Mouse (Mus musculus): ENCODE data around the gene Slc27a2. TPM values are rescaled to one million over a fixed set of nuclear protein-coding genes. Genes with fewer than 3 reads are reported as not detected.

Gene Slc27a2
- 10.4 and 10.8 TPM in 2 replicates for polyA plus RNA-seq (2014; fragmentation: Nextera tagmentation; extraction: Ambion mirVana)

DNA sequence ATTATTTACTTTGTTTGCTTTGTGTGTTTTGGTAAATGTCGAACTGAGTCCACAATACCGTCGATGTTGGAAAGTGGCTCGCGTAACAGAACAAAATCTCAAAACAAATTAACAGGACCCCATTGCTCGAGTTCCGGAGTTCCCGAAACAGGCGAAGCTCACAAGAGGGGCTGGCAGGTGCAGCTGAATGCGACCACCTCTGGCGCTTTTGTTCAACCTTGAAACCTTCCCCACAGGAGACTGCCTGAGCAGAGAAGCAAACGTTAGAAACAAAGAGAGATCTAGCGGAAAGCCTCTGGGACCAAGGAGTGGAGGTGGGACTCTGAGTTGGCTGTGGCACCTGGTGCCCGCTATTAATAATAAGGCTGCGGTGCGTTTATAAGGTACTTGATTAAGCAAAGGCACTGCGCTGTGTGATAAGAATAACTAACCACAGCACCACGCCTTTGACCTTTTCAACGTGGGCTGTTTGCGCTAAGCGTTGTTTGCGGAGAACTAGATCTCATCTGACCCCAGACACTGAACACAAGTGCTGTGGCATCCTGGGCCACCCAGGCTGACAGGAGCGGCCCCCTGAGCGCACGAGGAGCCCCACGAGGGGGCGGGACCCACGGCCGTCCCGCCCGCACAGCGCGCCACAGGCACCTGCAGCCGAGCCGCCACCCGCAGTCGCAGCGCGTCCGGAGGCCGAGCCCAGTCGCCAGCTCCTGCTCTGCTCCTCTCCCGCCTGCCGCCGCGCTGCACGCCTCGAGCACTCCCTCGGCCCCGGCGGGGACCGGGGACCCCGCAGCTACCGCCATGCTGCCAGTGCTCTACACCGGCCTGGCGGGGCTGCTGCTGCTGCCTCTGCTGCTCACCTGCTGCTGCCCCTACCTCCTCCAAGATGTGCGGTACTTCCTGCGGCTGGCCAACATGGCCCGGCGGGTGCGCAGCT, at the start of gene Slc27a2:
Gene Slc27a2, plus strand, starts transcription at position 51 of the 934 bp plus-strand sequence.
- H3K27me3 ChIP-seq (replicated peaks; ENCODE audit: control insufficient read depth, insufficient read depth, low read length) = peaks cover 50% of the 10 kb centered on the region
- H3K4me2 ChIP-seq (ENCODE audit: low read depth, low read length) = peak within 1 kb of the TSS; percentile 95
- DNase-seq (ENCODE audit: low spot score) = peak; percentile 45
- no peaks in the 10 kb centered on the region for H3K36me3 ChIP-seq (ENCODE audit: control insufficient read depth, insufficient read depth, low read length)
- peak; percentile 76 for ATAC-seq (ENCODE audit: low read depth)
- WGBS = 1% methylated on average over 38 of the region's 61 CpGs
- H3K27ac ChIP-seq (replicated peaks; ENCODE audit: low read depth, low read length) = no peak within 1 kb of the TSS
- peak within 1 kb of the TSS; percentile 64 for H3K9ac ChIP-seq (ENCODE audit: low read depth, low read length)
- peak within 1 kb of the TSS; percentile 55 for H3K4me3 ChIP-seq (ENCODE audit: low read depth, low read length)
- H3K9me3 ChIP-seq (ENCODE audit: control insufficient read depth, low read length) = no peaks in the 10 kb centered on the region
- peaks cover 8% of the 10 kb centered on the region for H3K4me1 ChIP-seq (ENCODE audit: control insufficient read depth, insufficient read depth, low read length)

DNA sequence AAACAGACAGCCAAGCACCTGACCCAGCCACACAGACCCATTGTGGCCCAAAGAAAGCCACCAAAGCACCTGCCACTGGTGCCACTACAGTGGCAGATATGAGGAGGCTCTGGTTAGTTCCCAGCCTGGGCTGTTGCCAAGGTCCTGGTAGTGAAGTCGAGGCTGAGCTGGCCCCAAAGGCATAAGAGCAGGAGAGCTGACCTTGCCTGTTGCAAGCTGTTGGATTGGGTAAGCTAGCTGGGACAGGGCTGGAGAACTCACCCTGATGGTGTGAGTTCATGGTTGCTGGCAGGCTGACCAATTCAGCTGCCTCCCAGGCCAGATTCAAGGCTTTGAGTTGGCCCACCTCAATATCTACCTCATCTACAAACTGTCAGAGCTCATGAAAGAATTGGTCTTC, 47.1 kb upstream of the Slc27a2 start:
- Histone ChIP-seq H3K9me3 (ENCODE audit: control insufficient read depth, low read length) (no peaks in the 10 kb centered on the region), H3K4me1 (ENCODE audit: control insufficient read depth, insufficient read depth, low read length) (no peaks in the 10 kb centered on the region), H3K27ac (replicated peaks; ENCODE audit: low read depth, low read length) (no peak overlapping the region), H3K9ac (ENCODE audit: low read depth, low read length) (no peak overlapping the region), H3K4me3 (ENCODE audit: low read depth, low read length) (no peak overlapping the region), H3K27me3 (replicated peaks; ENCODE audit: control insufficient read depth, insufficient read depth, low read length) (no peaks in the 10 kb centered on the region), H3K4me2 (ENCODE audit: low read depth, low read length) (no peak overlapping the region), H3K36me3 (ENCODE audit: control insufficient read depth, insufficient read depth, low read length) (no peaks in the 10 kb centered on the region)
- DNase-seq (ENCODE audit: low spot score) = no peak
- 91% methylated on average over 1 of the region's 1 CpGs for WGBS
- no peak for ATAC-seq (ENCODE audit: low read depth)

DNA sequence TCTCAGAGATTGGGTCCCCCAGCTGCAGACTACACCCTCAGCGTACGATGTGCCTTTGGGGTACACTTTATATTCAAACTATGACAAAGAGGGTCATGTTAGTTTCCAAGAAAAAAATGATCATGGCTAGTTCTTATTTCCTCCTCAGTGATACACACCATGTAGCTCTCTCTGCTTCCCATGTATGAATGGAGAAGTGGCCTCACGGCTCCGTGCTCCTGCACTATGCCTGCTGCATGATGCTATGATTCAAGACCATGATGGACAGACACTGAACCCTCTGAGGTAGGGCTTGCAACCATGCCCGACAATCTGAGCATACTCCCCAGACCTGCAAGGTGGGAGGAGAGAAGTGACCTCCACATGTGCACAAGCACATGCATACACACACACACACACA, 44.7 kb upstream of the Slc27a2 start:
- no peaks in the 10 kb centered on the region for H3K36me3 ChIP-seq (ENCODE audit: control insufficient read depth, insufficient read depth, low read length)
- no peak for DNase-seq (ENCODE audit: low spot score)
- H3K9ac ChIP-seq (ENCODE audit: low read depth, low read length) = no peak overlapping the region
- no peak overlapping the region for H3K27ac ChIP-seq (replicated peaks; ENCODE audit: low read depth, low read length)
- H3K4me3 ChIP-seq (ENCODE audit: low read depth, low read length) = no peak overlapping the region
- 82% methylated on average over 5 of the region's 5 CpGs for WGBS
- no peaks in the 10 kb centered on the region for H3K4me1 ChIP-seq (ENCODE audit: control insufficient read depth, insufficient read depth, low read length)
- ATAC-seq (ENCODE audit: low read depth) = no peak
- H3K4me2 ChIP-seq (ENCODE audit: low read depth, low read length) = no peak overlapping the region
- no peaks in the 10 kb centered on the region for H3K9me3 ChIP-seq (ENCODE audit: control insufficient read depth, low read length)
- no peaks in the 10 kb centered on the region for H3K27me3 ChIP-seq (replicated peaks; ENCODE audit: control insufficient read depth, insufficient read depth, low read length)

DNA sequence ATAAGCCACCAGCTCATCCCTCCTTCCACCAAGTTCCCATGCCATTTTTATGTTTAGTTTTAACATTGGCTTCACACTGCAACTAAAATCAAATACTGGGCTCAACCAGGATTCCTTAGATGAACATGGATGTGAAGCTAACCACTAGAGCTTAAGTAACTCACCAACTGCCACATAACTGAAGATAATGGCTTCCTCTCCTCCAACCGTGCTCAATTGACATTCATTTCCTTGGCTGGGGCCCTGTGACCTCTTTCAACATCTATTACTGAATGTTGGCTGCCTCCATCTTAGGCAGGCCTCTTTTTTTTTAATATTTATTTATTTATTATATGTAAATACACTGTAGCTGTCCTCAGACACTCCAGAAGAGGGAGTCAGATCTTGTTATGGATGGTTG, 44.0 kb upstream of the Slc27a2 start:
- no peak overlapping the region for H3K4me2 ChIP-seq (ENCODE audit: low read depth, low read length)
- ATAC-seq (ENCODE audit: low read depth) (no peak), DNase-seq (ENCODE audit: low spot score) (no peak)
- no peak overlapping the region for H3K27ac ChIP-seq (replicated peaks; ENCODE audit: low read depth, low read length)
- H3K4me3 ChIP-seq (ENCODE audit: low read depth, low read length) = no peak overlapping the region
- H3K4me1 ChIP-seq (ENCODE audit: control insufficient read depth, insufficient read depth, low read length) = no peaks in the 10 kb centered on the region
- WGBS = 55% methylated on average over 1 of the region's 1 CpGs
- H3K9ac ChIP-seq (ENCODE audit: low read depth, low read length) = no peak overlapping the region
- no peaks in the 10 kb centered on the region for H3K36me3 ChIP-seq (ENCODE audit: control insufficient read depth, insufficient read depth, low read length)
- H3K27me3 ChIP-seq (replicated peaks; ENCODE audit: control insufficient read depth, insufficient read depth, low read length) = no peaks in the 10 kb centered on the region
- no peaks in the 10 kb centered on the region for H3K9me3 ChIP-seq (ENCODE audit: control insufficient read depth, low read length)

DNA sequence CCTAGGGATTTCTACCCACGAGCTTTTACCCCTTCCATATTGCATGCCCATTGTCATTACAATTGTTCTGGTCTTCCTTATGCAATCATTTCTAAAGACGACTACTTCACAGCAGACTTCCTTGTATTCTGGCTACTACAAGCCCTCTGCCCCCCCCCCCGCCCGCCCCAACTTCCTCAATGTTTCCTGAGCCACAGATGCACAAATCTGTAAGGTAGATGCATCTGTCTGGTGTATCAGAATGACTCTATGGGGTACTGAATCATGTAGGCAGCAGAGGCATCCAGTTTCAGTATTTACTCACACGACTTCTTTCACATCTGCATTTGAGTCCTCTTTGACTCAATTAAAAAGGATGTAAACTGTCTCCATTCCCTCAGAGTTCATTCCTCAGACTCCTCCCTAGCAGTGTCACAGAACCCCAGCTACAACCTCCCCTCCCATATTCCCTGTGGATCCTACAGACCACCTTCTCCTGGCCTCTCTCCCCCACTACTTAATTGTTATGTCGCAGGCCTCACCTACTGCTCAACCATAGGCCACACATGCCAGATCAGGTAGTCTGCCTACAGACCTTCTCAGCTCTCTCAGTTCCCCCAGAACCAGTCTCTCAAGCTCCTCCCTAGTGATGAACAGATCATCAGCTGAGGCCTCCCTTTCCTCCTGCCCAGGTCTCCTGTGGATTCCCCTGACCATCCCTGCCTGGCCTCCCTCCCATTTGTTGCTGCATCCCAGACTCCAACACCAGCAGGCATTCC, 37.0 kb upstream of the Slc27a2 start:
- Histone ChIP-seq H3K9ac (ENCODE audit: low read depth, low read length) (no peak overlapping the region), H3K4me2 (ENCODE audit: low read depth, low read length) (no peak overlapping the region), H3K4me3 (ENCODE audit: low read depth, low read length) (no peak overlapping the region), H3K9me3 (ENCODE audit: control insufficient read depth, low read length) (no peaks in the 10 kb centered on the region), H3K27ac (replicated peaks; ENCODE audit: low read depth, low read length) (no peak overlapping the region), H3K27me3 (replicated peaks; ENCODE audit: control insufficient read depth, insufficient read depth, low read length) (no peaks in the 10 kb centered on the region), H3K36me3 (ENCODE audit: control insufficient read depth, insufficient read depth, low read length) (no peaks in the 10 kb centered on the region), H3K4me1 (ENCODE audit: control insufficient read depth, insufficient read depth, low read length) (no peaks in the 10 kb centered on the region)
- no peak for DNase-seq (ENCODE audit: low spot score)
- 68% methylated on average over 6 of the region's 6 CpGs for WGBS
- no peak for ATAC-seq (ENCODE audit: low read depth)

DNA sequence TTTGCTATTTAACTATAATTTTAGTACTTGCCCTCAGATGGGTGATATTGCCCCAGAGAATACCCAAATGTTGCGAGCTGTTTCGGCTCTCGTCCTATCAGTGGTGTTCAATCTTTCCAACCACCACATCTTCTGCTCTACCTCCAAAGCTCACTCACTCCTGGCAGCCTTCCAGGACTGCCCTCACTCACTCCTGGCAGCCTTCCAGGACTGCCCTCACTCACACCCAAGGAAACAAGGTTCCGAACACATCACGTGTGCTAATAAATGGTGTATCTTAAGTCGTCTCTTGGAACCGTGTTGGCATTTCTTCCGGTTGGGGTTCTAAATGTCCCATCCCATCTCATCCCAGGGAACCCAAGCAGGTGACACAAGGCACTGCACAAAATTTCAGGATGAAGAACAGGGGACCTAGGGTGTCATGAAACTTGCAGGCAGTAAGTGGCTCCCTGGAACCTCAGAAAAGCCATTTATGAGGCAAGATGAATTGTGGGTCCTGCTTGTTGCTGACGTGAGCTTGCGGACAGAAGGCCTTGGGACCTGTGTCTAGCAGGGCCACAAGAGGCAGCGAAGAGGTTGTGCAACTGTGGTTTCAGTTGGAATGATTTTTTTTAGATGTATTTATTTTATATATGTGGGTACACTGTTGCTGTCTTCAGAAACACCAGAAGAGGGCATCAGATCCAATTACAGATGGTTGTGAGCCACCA, 32.2 kb upstream of the Slc27a2 start:
- Histone ChIP-seq H3K9me3 (ENCODE audit: control insufficient read depth, low read length) (no peaks in the 10 kb centered on the region), H3K4me2 (ENCODE audit: low read depth, low read length) (no peak overlapping the region), H3K9ac (ENCODE audit: low read depth, low read length) (no peak overlapping the region), H3K4me1 (ENCODE audit: control insufficient read depth, insufficient read depth, low read length) (no peaks in the 10 kb centered on the region), H3K36me3 (ENCODE audit: control insufficient read depth, insufficient read depth, low read length) (no peaks in the 10 kb centered on the region), H3K4me3 (ENCODE audit: low read depth, low read length) (no peak overlapping the region), H3K27me3 (replicated peaks; ENCODE audit: control insufficient read depth, insufficient read depth, low read length) (no peaks in the 10 kb centered on the region), H3K27ac (replicated peaks; ENCODE audit: low read depth, low read length) (no peak overlapping the region)
- DNase-seq (ENCODE audit: low spot score) (no peak), ATAC-seq (ENCODE audit: low read depth) (no peak)
- WGBS = 80% methylated on average over 11 of the region's 11 CpGs

DNA sequence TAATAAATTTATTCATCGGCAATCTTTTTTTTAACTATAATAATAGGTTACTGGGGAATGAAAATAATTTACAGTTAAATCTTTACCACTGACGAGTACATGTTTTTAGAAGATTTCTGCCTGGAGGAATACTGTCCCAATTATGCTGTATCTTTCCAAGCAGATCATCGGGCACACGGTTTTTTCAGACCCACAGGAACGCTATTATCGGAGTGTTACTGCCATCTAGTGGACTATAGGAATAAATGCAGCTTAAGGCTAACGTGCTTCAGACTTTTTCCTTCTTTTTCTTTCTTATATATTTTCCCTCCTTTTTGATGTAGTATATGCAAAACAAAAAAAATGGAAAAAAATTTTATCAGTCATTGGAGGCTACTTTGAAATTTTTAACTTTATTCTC, 31.4 kb upstream of the Slc27a2 start:
- Histone ChIP-seq H3K4me2 (ENCODE audit: low read depth, low read length) (no peak overlapping the region), H3K4me3 (ENCODE audit: low read depth, low read length) (no peak overlapping the region), H3K9ac (ENCODE audit: low read depth, low read length) (no peak overlapping the region), H3K9me3 (ENCODE audit: control insufficient read depth, low read length) (no peaks in the 10 kb centered on the region), H3K27ac (replicated peaks; ENCODE audit: low read depth, low read length) (no peak overlapping the region), H3K4me1 (ENCODE audit: control insufficient read depth, insufficient read depth, low read length) (no peaks in the 10 kb centered on the region), H3K27me3 (replicated peaks; ENCODE audit: control insufficient read depth, insufficient read depth, low read length) (no peaks in the 10 kb centered on the region), H3K36me3 (ENCODE audit: control insufficient read depth, insufficient read depth, low read length) (no peaks in the 10 kb centered on the region)
- 11% methylated on average over 7 of the region's 7 CpGs for WGBS
- ATAC-seq (ENCODE audit: low read depth) (no peak), DNase-seq (ENCODE audit: low spot score) (peak; percentile 70)

DNA sequence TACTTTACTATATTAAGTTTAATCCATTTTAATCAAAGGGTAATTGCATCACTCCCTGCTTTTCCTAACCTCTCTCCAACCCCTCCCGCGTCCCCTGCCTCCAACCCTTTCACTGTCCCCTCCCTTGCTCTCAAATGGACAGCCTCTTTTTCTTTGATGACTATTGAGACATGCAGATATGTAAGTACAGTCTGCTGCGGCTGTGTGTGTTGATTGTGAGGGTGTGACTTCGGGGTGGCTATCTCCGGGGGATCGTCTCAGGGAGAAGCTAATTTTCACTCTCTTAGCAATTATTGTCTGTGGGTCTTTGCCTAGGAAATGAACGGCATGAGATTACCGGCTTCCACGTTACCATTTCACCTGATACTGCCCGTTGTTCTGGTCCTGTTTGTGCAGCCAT, 30.7 kb upstream of the Slc27a2 start:
- no peak for DNase-seq (ENCODE audit: low spot score)
- ATAC-seq (ENCODE audit: low read depth) = no peak
- Histone ChIP-seq H3K4me2 (ENCODE audit: low read depth, low read length) (no peak overlapping the region), H3K4me3 (ENCODE audit: low read depth, low read length) (no peak overlapping the region), H3K27me3 (replicated peaks; ENCODE audit: control insufficient read depth, insufficient read depth, low read length) (no peaks in the 10 kb centered on the region), H3K27ac (replicated peaks; ENCODE audit: low read depth, low read length) (no peak overlapping the region), H3K9me3 (ENCODE audit: control insufficient read depth, low read length) (no peaks in the 10 kb centered on the region), H3K36me3 (ENCODE audit: control insufficient read depth, insufficient read depth, low read length) (no peaks in the 10 kb centered on the region), H3K9ac (ENCODE audit: low read depth, low read length) (no peak overlapping the region), H3K4me1 (ENCODE audit: control insufficient read depth, insufficient read depth, low read length) (no peaks in the 10 kb centered on the region)
- WGBS = 71% methylated on average over 10 of the region's 10 CpGs
